Mouse (Mus musculus): ENCODE measurements around the gene Ralgps1. TPM values are rescaled to one million over a fixed set of nuclear protein-coding genes. Genes with fewer than 3 reads are reported as not detected.
A peak's percentile ranks its signal among the peaks of the same experiment; 100 is the strongest.

The Ralgps1 gene
- total and polyA plus RNA-seq, 3 experiments, result 0.62 to 2.1 (median 1.5) TPM

GRCm38 (mm10) chr2:33279758-33280157 lies 91.5 kb downstream of the Ralgps1 start:
- H3K27ac ChIP-seq (ENCODE audit: insufficient read depth, low read depth), result no peak overlapping the region
- H3K9ac ChIP-seq (ENCODE audit: insufficient read depth, low read depth), result no peak overlapping the region
- no peak for DNase-seq (ENCODE audit: extremely low read depth)
- dilution Hi-C loops (cut with MboI; ENCODE audit: extremely low pct_ligation_motif_present, extremely low pct_unique_long_range_greater_than_20kb, low sequenced_read_pairs) (no loop called here), in situ Hi-C loops (cut with MboI; ENCODE audit: low pct_ligation_motif_present, low pct_unique_long_range_greater_than_20kb, low sequenced_read_pairs) (no loop called here)
- no peaks in the 10 kb centered on the region for H3K27me3 ChIP-seq (replicated peaks)
- no peak overlapping the region for H3K4me3 ChIP-seq (replicated peaks in 1 of 3; ENCODE audit: low read depth in 2 of 3, low read length in 2 of 3, poor library complexity in 1 of 3)
- no peaks in the 10 kb centered on the region for H3K9me3 ChIP-seq (replicated peaks; ENCODE audit: low read length)
- H3K4me1 ChIP-seq (ENCODE audit: control insufficient read depth in 1 of 2, insufficient read depth in 2 of 2), result peaks cover 4 to 6% of the 10 kb centered on the region in 2 experiments; a peak in 3 of 4 replicates
- no peaks in the 10 kb centered on the region for H3K79me2 ChIP-seq (replicated peaks; ENCODE audit: control insufficient read depth, extremely low read depth, insufficient read depth, poor library complexity, severe bottlenecking)
- H3K4me2 ChIP-seq (ENCODE audit: insufficient read depth, low read depth, poor library complexity, severe bottlenecking), result no peak overlapping the region
- H3K36me3 ChIP-seq (replicated peaks in 1 of 2; ENCODE audit: control insufficient read depth in 1 of 2, insufficient read depth in 1 of 2, low read length in 1 of 2), result peaks cover 0 to 8% of the 10 kb centered on the region in 2 experiments
- no peak for TF ChIP-seq MXI1 (IDR thresholded peaks at IDR 0.05; ENCODE audit: low read depth, low read length)
- TF ChIP-seq CHD1 (IDR thresholded peaks at IDR 0.05; ENCODE audit: low read depth, low read length), result no peak
- TF ChIP-seq MYC (IDR thresholded peaks at IDR 0.05; ENCODE audit: low read depth, low read length), result no peak
- no peak for TF ChIP-seq UBTF (IDR thresholded peaks at IDR 0.05; ENCODE audit: low read depth, low read length)
- no peak for TF ChIP-seq ZMIZ1 (IDR thresholded peaks at IDR 0.05; ENCODE audit: low read depth, low read length)
- no peak for TF ChIP-seq ZNF384 (IDR thresholded peaks at IDR 0.05; ENCODE audit: low read depth, low read length)
- TF ChIP-seq ETS1 (conservative IDR thresholded peaks at IDR 0.05; ENCODE audit: low read depth, low read length), result no peak
- TF ChIP-seq CHD2 (IDR thresholded peaks at IDR 0.05; ENCODE audit: low read length), result no peak
- TF ChIP-seq MEF2A (IDR thresholded peaks at IDR 0.05; ENCODE audit: borderline replicate concordance, low read depth, low read length), result no peak
- TF ChIP-seq PAX5 (IDR thresholded peaks at IDR 0.05; ENCODE audit: low read length), result no peak
- no peak for TF ChIP-seq USF2 (conservative IDR thresholded peaks at IDR 0.05; ENCODE audit: low read depth, low read length)
- no peak for TF ChIP-seq USF1 (IDR thresholded peaks at IDR 0.05; ENCODE audit: low read depth, low read length)
- TF ChIP-seq TBP (conservative IDR thresholded peaks at IDR 0.05; ENCODE audit: low read depth, low read length), result no peak
- no peak for TF ChIP-seq JUND (conservative IDR thresholded peaks at IDR 0.05; ENCODE audit: low read depth, low read length)
- TF ChIP-seq SIN3A (IDR thresholded peaks at IDR 0.05; ENCODE audit: low read length), result no peak
- no peak for TF ChIP-seq E2F4 (IDR thresholded peaks at IDR 0.05; ENCODE audit: insufficient replicate concordance, low read depth, low read length)
- no peak for TF ChIP-seq POLR2A (IDR thresholded peaks at IDR 0.05; ENCODE audit: low read depth, low read length)
- TF ChIP-seq ELF1 (IDR thresholded peaks at IDR 0.05; ENCODE audit: low read depth, low read length), result no peak
- TF ChIP-seq ZKSCAN1 (IDR thresholded peaks at IDR 0.05; ENCODE audit: borderline replicate concordance, low read depth, low read length), result no peak
- no peak for TF ChIP-seq SMC3 (IDR thresholded peaks at IDR 0.05; ENCODE audit: low read depth, low read length)

- TF ChIP-seq IRF4 (IDR thresholded peaks at IDR 0.05; ENCODE audit: low read depth, low read length), result 0 out of 2 replicates have a peak, but pooled peaks have one; percentile 29
- no peak for TF ChIP-seq KAT2A (IDR thresholded peaks at IDR 0.05; ENCODE audit: insufficient replicate concordance, low read length)
- Histone ChIP-seq H3K4me1 (ENCODE audit: control insufficient read depth in 1 of 2, insufficient read depth in 2 of 2) (peaks cover 11 to 14% of the 10 kb centered on the region in 2 experiments; a peak in 3 of 4 replicates), H3K27ac (ENCODE audit: insufficient read depth, low read depth) (no peak overlapping the region), H3K4me3 (replicated peaks in 1 of 3; ENCODE audit: low read depth in 2 of 3, low read length in 2 of 3, poor library complexity in 1 of 3) (no peak overlapping the region), H3K27me3 (replicated peaks) (no peaks in the 10 kb centered on the region), H3K36me3 (replicated peaks in 1 of 2; ENCODE audit: control insufficient read depth in 1 of 2, insufficient read depth in 1 of 2, low read length in 1 of 2) (peaks cover 0 to 2% of the 10 kb centered on the region in 2 experiments), H3K9me3 (replicated peaks; ENCODE audit: low read length) (no peaks in the 10 kb centered on the region), H3K79me2 (replicated peaks; ENCODE audit: control insufficient read depth, extremely low read depth, insufficient read depth, poor library complexity, severe bottlenecking) (no peaks in the 10 kb centered on the region), H3K4me2 (ENCODE audit: insufficient read depth, low read depth, poor library complexity, severe bottlenecking) (no peak overlapping the region), H3K9ac (ENCODE audit: insufficient read depth, low read depth) (no peak overlapping the region)
- dilution Hi-C loops (cut with MboI; ENCODE audit: extremely low pct_ligation_motif_present, extremely low pct_unique_long_range_greater_than_20kb, low sequenced_read_pairs), result no loop called here
- DNase-seq (ENCODE audit: extremely low read depth), result peak; percentile 17
- in situ Hi-C loops (cut with MboI; ENCODE audit: low pct_ligation_motif_present, low pct_unique_long_range_greater_than_20kb, low sequenced_read_pairs), result no loop called here
Measured at GRCm38 (mm10) chr2:33274719-33275490, 96.4 kb downstream of the Ralgps1 start.

Data from CH12.LX (cell line).